Mouse (Mus musculus): ENCODE data around the gene Macf1. TPM values are rescaled to one million over a fixed set of nuclear protein-coding genes. Genes with fewer than 3 reads are reported as not detected.

Macf1 gene
- polyA plus RNA-seq, 2 experiments: 79.8 to 103 TPM

GRCm38 (mm10) chr4:123393004-123393403 is 291.2 kb downstream of the Macf1 start:
- H3K4me2 ChIP-seq (replicated peaks; ENCODE audit: low read depth, low read length, severe bottlenecking): no peak overlapping the region
- DNase-seq (ENCODE audit: low spot score) (no peak), ATAC-seq (ENCODE audit: low FRiP score, low read depth) (no peak)
- no peak overlapping the region for H3K4me3 ChIP-seq (replicated peaks; ENCODE audit: low read length)
- peaks cover 93% of the 10 kb centered on the region for H3K36me3 ChIP-seq (ENCODE audit: control insufficient read depth, insufficient read depth, low read length)
- no peaks in the 10 kb centered on the region for H3K27me3 ChIP-seq (ENCODE audit: control insufficient read depth, insufficient read depth, low read length)
- 91% methylated on average over 3 of the region's 3 CpGs for WGBS
- no peak for TF ChIP-seq POLR2A (IDR thresholded peaks at IDR 0.05; ENCODE audit: borderline replicate concordance, extremely low read depth, insufficient read depth, insufficient read length)
- no peaks in the 10 kb centered on the region for H3K4me1 ChIP-seq (ENCODE audit: control insufficient read depth, insufficient read depth, low read length)
- no peaks in the 10 kb centered on the region for H3K9me3 ChIP-seq (ENCODE audit: control insufficient read depth, low read length)
- H3K9ac ChIP-seq (ENCODE audit: low read depth, low read length, severe bottlenecking): no peak overlapping the region
- H3K27ac ChIP-seq (replicated peaks; ENCODE audit: low read depth, low read length): no peak overlapping the region

GRCm38 (mm10) chr4:123392187-123392586 is 292.0 kb downstream of the Macf1 start:
- Histone ChIP-seq H3K4me1 (ENCODE audit: control insufficient read depth, insufficient read depth, low read length) (no peaks in the 10 kb centered on the region), H3K9ac (ENCODE audit: low read depth, low read length, severe bottlenecking) (no peak overlapping the region), H3K27ac (replicated peaks; ENCODE audit: low read depth, low read length) (no peak overlapping the region), H3K4me3 (replicated peaks; ENCODE audit: low read length) (no peak overlapping the region), H3K9me3 (ENCODE audit: control insufficient read depth, low read length) (no peaks in the 10 kb centered on the region), H3K4me2 (replicated peaks; ENCODE audit: low read depth, low read length, severe bottlenecking) (no peak overlapping the region), H3K36me3 (ENCODE audit: control insufficient read depth, insufficient read depth, low read length) (peaks cover 91% of the 10 kb centered on the region), H3K27me3 (ENCODE audit: control insufficient read depth, insufficient read depth, low read length) (no peaks in the 10 kb centered on the region)
- no peak for ATAC-seq (ENCODE audit: low FRiP score, low read depth)
- WGBS: 95% methylated on average over 1 of the region's 1 CpGs
- no peak for DNase-seq (ENCODE audit: low spot score)
- no peak for TF ChIP-seq POLR2A (IDR thresholded peaks at IDR 0.05; ENCODE audit: borderline replicate concordance, extremely low read depth, insufficient read depth, insufficient read length)

- Histone ChIP-seq H3K36me3 (ENCODE audit: control insufficient read depth, insufficient read depth, low read length) (peaks cover 88% of the 10 kb centered on the region), H3K27ac (replicated peaks; ENCODE audit: low read depth, low read length) (no peak overlapping the region)
- WGBS: 58% methylated on average over 1 of the region's 1 CpGs
Observed at GRCm38 (mm10) chr4:123385028-123385427, 299.1 kb downstream of the Macf1 start.

GRCm38 (mm10) chr4:123383173-123383572 is 301.0 kb downstream of the Macf1 start:
- WGBS: 94% methylated on average over 7 of the region's 7 CpGs
- Histone ChIP-seq H3K36me3 (ENCODE audit: control insufficient read depth, insufficient read depth, low read length) (peaks cover 85% of the 10 kb centered on the region), H3K27me3 (ENCODE audit: control insufficient read depth, insufficient read depth, low read length) (no peaks in the 10 kb centered on the region), H3K4me2 (replicated peaks; ENCODE audit: low read depth, low read length, severe bottlenecking) (no peak overlapping the region), H3K27ac (replicated peaks; ENCODE audit: low read depth, low read length) (no peak overlapping the region), H3K9ac (ENCODE audit: low read depth, low read length, severe bottlenecking) (no peak overlapping the region), H3K4me1 (ENCODE audit: control insufficient read depth, insufficient read depth, low read length) (no peaks in the 10 kb centered on the region), H3K9me3 (ENCODE audit: control insufficient read depth, low read length) (no peaks in the 10 kb centered on the region), H3K4me3 (replicated peaks; ENCODE audit: low read length) (no peak overlapping the region)
- ATAC-seq (ENCODE audit: low FRiP score, low read depth): no peak
- DNase-seq (ENCODE audit: low spot score): no peak
- TF ChIP-seq POLR2A (IDR thresholded peaks at IDR 0.05; ENCODE audit: borderline replicate concordance, extremely low read depth, insufficient read depth, insufficient read length): no peak

More at GRCm38 (mm10) chr4:123385028-123385427, 299.1 kb downstream of the Macf1 start:
- no peak overlapping the region for H3K4me2 ChIP-seq (replicated peaks; ENCODE audit: low read depth, low read length, severe bottlenecking)
- no peak for TF ChIP-seq POLR2A (IDR thresholded peaks at IDR 0.05; ENCODE audit: borderline replicate concordance, extremely low read depth, insufficient read depth, insufficient read length)
- H3K4me1 ChIP-seq (ENCODE audit: control insufficient read depth, insufficient read depth, low read length): no peaks in the 10 kb centered on the region
- DNase-seq (ENCODE audit: low spot score) (no peak), ATAC-seq (ENCODE audit: low FRiP score, low read depth) (no peak)
- no peak overlapping the region for H3K9ac ChIP-seq (ENCODE audit: low read depth, low read length, severe bottlenecking)
- no peaks in the 10 kb centered on the region for H3K9me3 ChIP-seq (ENCODE audit: control insufficient read depth, low read length)
- no peaks in the 10 kb centered on the region for H3K27me3 ChIP-seq (ENCODE audit: control insufficient read depth, insufficient read depth, low read length)
- H3K4me3 ChIP-seq (replicated peaks; ENCODE audit: low read length): no peak overlapping the region

GRCm38 (mm10) chr4:123382051-123382450 is 302.1 kb downstream of the Macf1 start:
- H3K36me3 ChIP-seq (ENCODE audit: control insufficient read depth, insufficient read depth, low read length): peaks cover 86% of the 10 kb centered on the region
- no peak overlapping the region for H3K4me2 ChIP-seq (replicated peaks; ENCODE audit: low read depth, low read length, severe bottlenecking)
- H3K4me1 ChIP-seq (ENCODE audit: control insufficient read depth, insufficient read depth, low read length): no peaks in the 10 kb centered on the region
- no peak overlapping the region for H3K27ac ChIP-seq (replicated peaks; ENCODE audit: low read depth, low read length)
- no peak for DNase-seq (ENCODE audit: low spot score)
- no peak overlapping the region for H3K9ac ChIP-seq (ENCODE audit: low read depth, low read length, severe bottlenecking)
- ATAC-seq (ENCODE audit: low FRiP score, low read depth): no peak
- no peak overlapping the region for H3K4me3 ChIP-seq (replicated peaks; ENCODE audit: low read length)
- no peak for TF ChIP-seq POLR2A (IDR thresholded peaks at IDR 0.05; ENCODE audit: borderline replicate concordance, extremely low read depth, insufficient read depth, insufficient read length)
- no peaks in the 10 kb centered on the region for H3K9me3 ChIP-seq (ENCODE audit: control insufficient read depth, low read length)
- WGBS: 92% methylated on average over 4 of the region's 4 CpGs
- H3K27me3 ChIP-seq (ENCODE audit: control insufficient read depth, insufficient read depth, low read length): no peaks in the 10 kb centered on the region

- TF ChIP-seq POLR2A (IDR thresholded peaks at IDR 0.05; ENCODE audit: borderline replicate concordance, extremely low read depth, insufficient read depth, insufficient read length): no peak
- H3K27ac ChIP-seq (replicated peaks; ENCODE audit: low read depth, low read length): no peak overlapping the region
- H3K9ac ChIP-seq (ENCODE audit: low read depth, low read length, severe bottlenecking): no peak overlapping the region
- no peak for ATAC-seq (ENCODE audit: low FRiP score, low read depth)
- H3K4me2 ChIP-seq (replicated peaks; ENCODE audit: low read depth, low read length, severe bottlenecking): no peak overlapping the region
- H3K36me3 ChIP-seq (ENCODE audit: control insufficient read depth, insufficient read depth, low read length): peaks cover 86% of the 10 kb centered on the region
- WGBS: 92% methylated on average over 11 of the region's 11 CpGs
- H3K27me3 ChIP-seq (ENCODE audit: control insufficient read depth, insufficient read depth, low read length): no peaks in the 10 kb centered on the region
- DNase-seq (ENCODE audit: low spot score): no peak
- H3K9me3 ChIP-seq (ENCODE audit: control insufficient read depth, low read length): no peaks in the 10 kb centered on the region
- no peaks in the 10 kb centered on the region for H3K4me1 ChIP-seq (ENCODE audit: control insufficient read depth, insufficient read depth, low read length)
- H3K4me3 ChIP-seq (replicated peaks; ENCODE audit: low read length): no peak overlapping the region
Observed at GRCm38 (mm10) chr4:123381598-123381997, 302.6 kb downstream of the Macf1 start.

Data from limb, embryonic 14.5 days (tissue).